Mouse (Mus musculus): ENCODE measurements around the gene Camkv. TPM values are rescaled to one million over a fixed set of nuclear protein-coding genes. Genes with fewer than 3 reads are reported as not detected.
A peak's percentile ranks its signal among the peaks of the same experiment; 100 is the strongest.

Camkv gene
- polyA plus RNA-seq, 1 experiment from 2014 or later, result 6.7 TPM

DNA sequence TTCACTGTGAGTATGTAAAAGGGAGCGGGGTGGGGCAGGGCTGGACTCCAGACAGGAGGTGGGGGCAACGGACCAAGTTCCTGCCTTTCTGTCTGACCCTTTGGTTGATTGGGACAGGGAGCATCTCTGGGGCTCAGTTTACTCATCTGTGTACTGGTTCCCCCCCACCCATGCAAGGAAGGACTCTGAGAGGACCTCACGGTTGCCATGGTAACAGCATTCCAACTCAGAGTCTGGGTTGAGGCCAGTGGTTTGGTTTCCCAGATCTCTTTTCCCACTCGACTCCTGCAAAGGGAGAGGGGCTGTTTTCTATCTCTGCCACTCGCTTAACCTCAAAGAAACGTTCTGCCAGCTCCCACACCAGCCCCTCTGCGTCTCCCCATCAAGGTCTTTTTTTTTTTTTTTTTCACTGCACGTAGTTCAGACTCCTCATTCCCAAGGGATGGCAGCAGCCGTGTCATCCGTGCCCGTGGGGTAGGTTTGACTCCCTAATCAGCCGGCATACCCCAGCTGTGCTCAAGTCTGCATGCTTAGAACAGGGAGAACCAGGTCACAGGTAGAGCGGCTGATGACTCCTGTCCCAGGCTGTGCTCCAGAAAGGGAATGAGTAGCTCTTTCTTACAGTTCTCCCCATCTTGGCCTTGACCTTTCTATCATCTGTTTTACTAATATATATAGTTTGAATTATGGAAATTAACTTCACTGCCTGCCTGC, 17.4 kb upstream of the Camkv start:
- Histone ChIP-seq H3K9ac (ENCODE audit: low read length) (no peak overlapping the region), H3K27me3 (ENCODE audit: control insufficient read depth, insufficient read depth, low read length) (no peaks in the 10 kb centered on the region), H3K4me2 (no peak overlapping the region), H3K27ac (ENCODE audit: low read depth, low read length) (no peak overlapping the region), H3K36me3 (ENCODE audit: control insufficient read depth, insufficient read depth, low read length) (no peaks in the 10 kb centered on the region), H3K9me3 (ENCODE audit: control insufficient read depth, low read length) (no peaks in the 10 kb centered on the region), H3K4me3 (ENCODE audit: low read depth, low read length) (no peak overlapping the region), H3K4me1 (ENCODE audit: control insufficient read depth, insufficient read depth, low read length) (peaks cover 11% of the 10 kb centered on the region)
- ATAC-seq (ENCODE audit: low FRiP score) (peak; percentile 40; the same call in 1 of the 2 replicates), DNase-seq (ENCODE audit: low spot score, missing footprints) (no peak)
- 34% methylated on average over 13 of the region's 13 CpGs for WGBS

DNA sequence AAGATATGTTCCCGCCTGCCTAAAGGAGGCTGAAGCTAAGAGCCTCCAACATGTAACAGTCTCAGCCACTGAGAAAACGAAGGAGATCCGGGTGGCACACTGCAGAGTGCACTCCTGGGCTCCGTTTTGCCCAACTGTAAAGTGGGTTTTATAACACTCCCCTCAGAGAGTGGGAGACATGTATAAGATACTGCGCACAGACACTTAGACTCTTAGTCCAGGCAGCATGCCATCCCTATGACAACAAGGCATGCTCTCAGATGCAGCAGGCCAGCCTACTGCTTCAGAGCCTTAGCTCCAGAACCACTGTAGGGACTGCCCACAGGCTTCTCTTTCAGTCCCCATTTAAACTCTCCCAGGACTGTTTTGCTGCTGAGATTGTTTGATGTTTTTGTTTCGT, 16.6 kb upstream of the Camkv start:
- H3K9me3 ChIP-seq (ENCODE audit: control insufficient read depth, low read length), result no peaks in the 10 kb centered on the region
- ATAC-seq (ENCODE audit: low FRiP score), result no peak
- no peak overlapping the region for H3K27ac ChIP-seq (ENCODE audit: low read depth, low read length)
- H3K4me3 ChIP-seq (ENCODE audit: low read depth, low read length), result no peak overlapping the region
- H3K36me3 ChIP-seq (ENCODE audit: control insufficient read depth, insufficient read depth, low read length), result no peaks in the 10 kb centered on the region
- no peak for DNase-seq (ENCODE audit: low spot score, missing footprints)
- H3K9ac ChIP-seq (ENCODE audit: low read length), result no peak overlapping the region
- H3K27me3 ChIP-seq (ENCODE audit: control insufficient read depth, insufficient read depth, low read length), result no peaks in the 10 kb centered on the region
- 84% methylated on average over 6 of the region's 6 CpGs for WGBS
- H3K4me2 ChIP-seq, result no peak overlapping the region
- peaks cover 11% of the 10 kb centered on the region for H3K4me1 ChIP-seq (ENCODE audit: control insufficient read depth, insufficient read depth, low read length)

DNA sequence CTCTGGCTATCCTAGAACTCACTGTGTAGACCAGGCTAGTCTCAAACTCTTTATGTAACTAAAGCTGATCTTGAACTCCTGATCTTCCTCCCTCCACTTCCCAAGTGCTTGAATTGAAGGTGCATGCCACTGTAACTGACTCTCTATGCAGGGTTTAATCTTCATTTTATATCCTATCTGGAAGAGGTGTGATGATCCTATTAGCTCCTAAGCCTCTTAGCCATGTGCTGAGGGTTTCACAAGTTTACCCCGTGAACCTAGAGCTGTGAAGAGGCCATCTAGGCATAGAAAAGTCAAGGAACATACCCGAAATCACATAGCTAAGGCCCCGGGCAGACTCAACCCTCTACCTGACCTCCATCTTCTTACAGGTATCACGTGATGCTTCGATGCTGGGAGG, 16.0 kb upstream of the Camkv start:
- H3K27ac ChIP-seq (ENCODE audit: low read depth, low read length), result no peak overlapping the region
- H3K36me3 ChIP-seq (ENCODE audit: control insufficient read depth, insufficient read depth, low read length), result no peaks in the 10 kb centered on the region
- no peak overlapping the region for H3K4me3 ChIP-seq (ENCODE audit: low read depth, low read length)
- ATAC-seq (ENCODE audit: low FRiP score) (no peak), DNase-seq (ENCODE audit: low spot score, missing footprints) (no peak)
- 84% methylated on average over 5 of the region's 5 CpGs for WGBS
- H3K4me1 ChIP-seq (ENCODE audit: control insufficient read depth, insufficient read depth, low read length), result peaks cover 16% of the 10 kb centered on the region
- H3K4me2 ChIP-seq, result no peak overlapping the region
- H3K9ac ChIP-seq (ENCODE audit: low read length), result no peak overlapping the region
- H3K9me3 ChIP-seq (ENCODE audit: control insufficient read depth, low read length), result no peaks in the 10 kb centered on the region
- H3K27me3 ChIP-seq (ENCODE audit: control insufficient read depth, insufficient read depth, low read length), result no peaks in the 10 kb centered on the region

DNA sequence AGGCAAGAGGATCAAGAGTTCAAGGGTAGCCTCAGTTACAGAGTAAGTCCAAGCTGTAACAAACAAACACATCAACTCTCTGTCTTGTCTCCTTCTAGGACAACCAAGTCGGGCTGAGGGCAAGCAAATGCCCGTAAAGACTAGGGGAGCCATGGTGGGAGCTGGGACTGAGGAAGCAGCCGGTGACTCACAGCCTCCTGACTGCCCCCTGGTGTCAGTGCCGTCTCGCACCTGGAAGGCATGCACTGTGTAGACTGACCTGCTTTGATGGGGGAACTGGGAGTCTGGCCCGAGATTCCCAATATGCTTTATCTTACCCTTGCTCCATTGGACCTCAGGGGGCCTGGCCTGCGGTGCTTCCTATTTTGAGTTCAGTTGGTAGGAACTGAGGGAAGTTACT, 12.5 kb upstream of the Camkv start:
- Histone ChIP-seq H3K9ac (ENCODE audit: low read length) (no peak overlapping the region), H3K4me3 (ENCODE audit: low read depth, low read length) (no peak overlapping the region), H3K27ac (ENCODE audit: low read depth, low read length) (no peak overlapping the region), H3K4me1 (ENCODE audit: control insufficient read depth, insufficient read depth, low read length) (peaks cover 23% of the 10 kb centered on the region), H3K4me2 (no peak overlapping the region), H3K9me3 (ENCODE audit: control insufficient read depth, low read length) (no peaks in the 10 kb centered on the region), H3K36me3 (ENCODE audit: control insufficient read depth, insufficient read depth, low read length) (no peaks in the 10 kb centered on the region), H3K27me3 (ENCODE audit: control insufficient read depth, insufficient read depth, low read length) (no peaks in the 10 kb centered on the region)
- peak; percentile 90 for DNase-seq (ENCODE audit: low spot score, missing footprints)
- no peak for ATAC-seq (ENCODE audit: low FRiP score)
- WGBS, result 41% methylated on average over 7 of the region's 7 CpGs

DNA sequence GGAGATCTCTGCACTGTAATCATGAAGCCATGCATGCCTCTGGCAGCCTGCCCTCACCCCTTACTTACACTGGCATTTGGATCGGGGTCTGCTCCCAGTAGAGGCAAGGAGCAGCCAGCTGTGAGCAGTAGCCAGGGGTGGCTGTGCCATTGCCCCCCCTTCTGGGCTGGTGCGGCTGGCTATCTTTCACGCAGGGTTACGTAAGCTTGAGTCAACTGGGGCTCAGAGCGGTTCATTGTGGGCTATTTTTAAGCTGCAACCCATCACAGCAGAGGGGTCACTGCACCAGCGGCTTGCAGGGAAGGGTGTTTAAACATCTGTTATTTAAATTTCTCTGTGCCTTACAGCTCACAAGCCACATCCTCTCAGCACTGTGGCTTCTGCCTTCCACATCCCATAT, 11.5 kb upstream of the Camkv start:
- H3K9me3 ChIP-seq (ENCODE audit: control insufficient read depth, low read length), result no peaks in the 10 kb centered on the region
- H3K4me2 ChIP-seq, result no peak overlapping the region
- no peaks in the 10 kb centered on the region for H3K36me3 ChIP-seq (ENCODE audit: control insufficient read depth, insufficient read depth, low read length)
- DNase-seq (ENCODE audit: low spot score, missing footprints) (peak; percentile 89), ATAC-seq (ENCODE audit: low FRiP score) (0 out of 2 replicates have a peak, but pooled peaks have one; percentile 25)
- 39% methylated on average over 6 of the region's 6 CpGs for WGBS
- no peaks in the 10 kb centered on the region for H3K27me3 ChIP-seq (ENCODE audit: control insufficient read depth, insufficient read depth, low read length)
- no peak overlapping the region for H3K9ac ChIP-seq (ENCODE audit: low read length)
- H3K27ac ChIP-seq (ENCODE audit: low read depth, low read length), result no peak overlapping the region
- H3K4me1 ChIP-seq (ENCODE audit: control insufficient read depth, insufficient read depth, low read length), result peaks cover 18% of the 10 kb centered on the region
- no peak overlapping the region for H3K4me3 ChIP-seq (ENCODE audit: low read depth, low read length)

DNA sequence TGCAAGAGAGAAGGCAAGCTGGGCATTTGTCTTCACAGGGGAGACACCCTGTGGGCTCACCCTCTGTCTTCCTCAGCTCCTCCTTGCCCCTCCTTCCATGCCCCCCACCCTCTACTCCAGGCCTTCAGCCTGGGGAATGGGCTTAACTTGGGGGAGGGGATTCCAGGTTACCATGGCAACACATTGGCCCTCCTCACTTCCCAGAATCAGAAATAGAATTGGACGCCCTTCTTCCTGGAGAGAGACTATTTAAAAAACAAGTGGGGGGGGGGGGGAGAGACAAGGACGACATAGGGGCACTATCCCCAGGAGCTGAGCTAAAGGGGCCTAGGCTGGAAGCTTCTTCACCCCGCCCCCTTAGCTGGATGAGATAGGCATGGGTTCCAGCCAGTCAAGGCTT, 10.2 kb upstream of the Camkv start:
- peak; percentile 62 for ATAC-seq (ENCODE audit: low FRiP score)
- H3K9ac ChIP-seq (ENCODE audit: low read length), result no peak overlapping the region

DNA sequence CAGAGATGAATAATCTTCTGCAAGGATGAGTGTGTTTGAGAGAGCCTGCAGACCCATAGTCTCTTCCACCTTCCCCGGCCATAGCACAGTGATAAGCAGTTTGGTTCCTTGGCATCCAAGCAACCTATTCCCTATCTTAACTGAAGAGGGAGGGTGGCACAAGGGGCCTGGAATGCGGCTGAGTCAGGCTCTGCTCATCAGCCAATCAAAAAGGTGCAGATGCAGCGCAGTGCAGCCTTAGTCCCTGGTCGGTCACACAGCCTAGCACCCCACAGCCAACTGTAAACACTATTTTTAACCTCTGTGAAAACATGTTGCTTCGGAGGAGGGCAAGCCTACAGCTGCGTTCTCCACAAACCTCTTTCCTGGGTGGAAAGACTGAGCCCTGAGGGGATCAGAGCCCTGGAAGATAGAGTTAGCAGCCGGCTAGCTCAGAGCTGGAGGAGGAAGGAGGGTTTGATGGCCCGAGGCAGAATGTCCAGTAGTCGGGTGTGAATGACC, 8.5 kb upstream of the Camkv start:
- H3K36me3 ChIP-seq (ENCODE audit: control insufficient read depth, insufficient read depth, low read length), result no peaks in the 10 kb centered on the region
- no peaks in the 10 kb centered on the region for H3K9me3 ChIP-seq (ENCODE audit: control insufficient read depth, low read length)
- H3K9ac ChIP-seq (ENCODE audit: low read length), result no peak overlapping the region
- peaks cover 18% of the 10 kb centered on the region for H3K4me1 ChIP-seq (ENCODE audit: control insufficient read depth, insufficient read depth, low read length)
- no peak overlapping the region for H3K27ac ChIP-seq (ENCODE audit: low read depth, low read length)
- ATAC-seq (ENCODE audit: low FRiP score), result no peak
- H3K4me2 ChIP-seq, result no peak overlapping the region
- no peak overlapping the region for H3K4me3 ChIP-seq (ENCODE audit: low read depth, low read length)
- no peak for DNase-seq (ENCODE audit: low spot score, missing footprints)
- WGBS, result 66% methylated on average over 9 of the region's 9 CpGs
- H3K27me3 ChIP-seq (ENCODE audit: control insufficient read depth, insufficient read depth, low read length), result no peaks in the 10 kb centered on the region

More for the DNA sequence above, 10.2 kb upstream of the Camkv start:
- Histone ChIP-seq H3K9me3 (ENCODE audit: control insufficient read depth, low read length) (no peaks in the 10 kb centered on the region), H3K4me2 (no peak overlapping the region), H3K4me3 (ENCODE audit: low read depth, low read length) (no peak overlapping the region), H3K27ac (ENCODE audit: low read depth, low read length) (no peak overlapping the region), H3K36me3 (ENCODE audit: control insufficient read depth, insufficient read depth, low read length) (no peaks in the 10 kb centered on the region), H3K4me1 (ENCODE audit: control insufficient read depth, insufficient read depth, low read length) (peaks cover 18% of the 10 kb centered on the region), H3K27me3 (ENCODE audit: control insufficient read depth, insufficient read depth, low read length) (no peaks in the 10 kb centered on the region)
- DNase-seq (ENCODE audit: low spot score, missing footprints), result peak; percentile 87
- WGBS, result 19% methylated on average over 3 of the region's 3 CpGs

DNA sequence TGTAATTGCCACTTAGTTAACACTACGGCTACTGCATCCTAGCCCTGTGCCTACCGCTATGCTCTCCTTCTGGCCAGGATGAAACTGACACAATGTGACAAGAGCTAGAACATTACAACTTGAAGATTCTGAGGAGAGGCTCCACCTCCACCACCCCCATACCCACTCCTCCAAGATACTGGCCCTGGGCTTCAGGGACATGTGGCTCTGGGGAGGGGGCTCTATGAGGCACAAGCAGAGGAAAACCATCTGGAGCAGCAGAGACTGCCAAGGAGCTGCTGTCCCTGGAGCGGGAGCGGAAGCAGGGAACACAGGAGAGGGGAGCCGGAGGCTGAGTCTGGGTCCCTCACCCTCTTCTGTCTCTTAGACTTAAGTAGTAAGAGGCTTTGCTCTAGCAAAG, 7.7 kb upstream of the Camkv start:
- Histone ChIP-seq H3K9ac (ENCODE audit: low read length) (no peak overlapping the region), H3K9me3 (ENCODE audit: control insufficient read depth, low read length) (no peaks in the 10 kb centered on the region), H3K27ac (ENCODE audit: low read depth, low read length) (no peak overlapping the region), H3K4me2 (no peak overlapping the region), H3K36me3 (ENCODE audit: control insufficient read depth, insufficient read depth, low read length) (no peaks in the 10 kb centered on the region), H3K4me3 (ENCODE audit: low read depth, low read length) (no peak overlapping the region), H3K4me1 (ENCODE audit: control insufficient read depth, insufficient read depth, low read length) (peaks cover 18% of the 10 kb centered on the region), H3K27me3 (ENCODE audit: control insufficient read depth, insufficient read depth, low read length) (no peaks in the 10 kb centered on the region)
- no peak for DNase-seq (ENCODE audit: low spot score, missing footprints)
- no peak for ATAC-seq (ENCODE audit: low FRiP score)
- 87% methylated on average over 5 of the region's 5 CpGs for WGBS

DNA sequence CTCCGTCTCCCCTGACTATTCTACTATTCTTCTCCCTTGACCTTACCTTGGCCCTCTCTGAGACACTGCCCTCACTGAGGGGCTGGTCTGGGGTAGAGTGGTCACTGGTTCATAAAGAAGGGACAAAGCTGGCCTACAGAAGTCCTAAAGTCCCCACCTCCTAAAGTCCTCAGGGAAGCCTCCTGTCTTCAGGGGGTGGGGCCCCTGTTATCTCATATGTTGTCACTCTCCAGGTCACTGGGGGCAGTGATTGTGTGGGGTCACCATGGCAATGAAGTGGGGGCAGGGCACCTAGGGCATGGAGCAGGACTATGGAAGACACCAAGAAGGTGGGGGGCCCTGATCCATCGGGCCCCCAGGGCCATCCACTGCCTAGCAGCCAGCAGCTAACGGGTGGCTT, 7.3 kb upstream of the Camkv start, which contains the start of gene Actl11:
TSS of gene Actl11 (plus strand) at position 301 of the 400 bp plus-strand sequence.
- no peak within 1 kb of the TSS for H3K4me2 ChIP-seq
- DNase-seq (ENCODE audit: low spot score, missing footprints) (no peak), ATAC-seq (ENCODE audit: low FRiP score) (no peak)
- no peak within 1 kb of the TSS for H3K9ac ChIP-seq (ENCODE audit: low read length)
- H3K4me1 ChIP-seq (ENCODE audit: control insufficient read depth, insufficient read depth, low read length), result peaks cover 18% of the 10 kb centered on the region
- no peaks in the 10 kb centered on the region for H3K27me3 ChIP-seq (ENCODE audit: control insufficient read depth, insufficient read depth, low read length)
- WGBS, result 69% methylated on average over 3 of the region's 3 CpGs
- no peaks in the 10 kb centered on the region for H3K9me3 ChIP-seq (ENCODE audit: control insufficient read depth, low read length)
- H3K36me3 ChIP-seq (ENCODE audit: control insufficient read depth, insufficient read depth, low read length), result no peaks in the 10 kb centered on the region
- H3K27ac ChIP-seq (ENCODE audit: low read depth, low read length), result no peak within 1 kb of the TSS
- H3K4me3 ChIP-seq (ENCODE audit: low read depth, low read length), result no peak within 1 kb of the TSS

Measured in midbrain, embryonic 11.5 days (tissue).